Mouse (Mus musculus) limb, embryonic 14.5 days (tissue): Measurements from ENCODE around the gene Cideb. TPM values are rescaled to one million over a fixed set of nuclear protein-coding genes. Genes with fewer than 3 reads are reported as not detected.
A peak's percentile ranks its signal among the peaks of the same experiment; 100 is the strongest.

Experiments
- ATAC-seq: fragments of 200-750 bp; cut with Nextera tagmentation; 2 replicates; pipeline ENCODE4 v1.8.0; 2017; ENCODE audit warnings: low read depth, moderate number of reproducible peaks, moderate TSS enrichment; ENCODE audit not compliant: low FRiP score
- DNase-seq: peaks from one replicate; pipeline ENCODE4 v3.0.0-alpha.2; 2015; ENCODE audit warnings: low spot score
- H3K27ac ChIP-seq: fragments of 300-500 bp; sonication (generic); replicated peaks from 2 replicates; pipeline ENCODE4 v1.5.1; 2014; ENCODE audit warnings: low read depth, mild to moderate bottlenecking, low read length, moderate library complexity, mixed read lengths
- H3K27me3 ChIP-seq: fragments of 300-500 bp; sonication (generic); 2 replicates; pipeline ENCODE4 v1.6.1; 2014; ENCODE audit warnings: low read length, mixed read lengths; ENCODE audit not compliant: control insufficient read depth, insufficient read depth
- H3K36me3 ChIP-seq: fragments of 300-500 bp; sonication (generic); 2 replicates; pipeline ENCODE4 v1.6.1; 2014; ENCODE audit warnings: mild to moderate bottlenecking, low read length, moderate library complexity, mixed read lengths; ENCODE audit not compliant: control insufficient read depth, insufficient read depth
- H3K4me1 ChIP-seq: fragments of 300-500 bp; sonication (generic); 2 replicates; pipeline ENCODE4 v1.6.1; 2014; ENCODE audit warnings: antibody characterized with exemption, low read length, mixed read lengths; ENCODE audit not compliant: control insufficient read depth, insufficient read depth
- H3K4me2 ChIP-seq: fragments of 300-500 bp; sonication (generic); replicated peaks from 2 replicates; pipeline ENCODE4 v1.6.1; 2014; ENCODE audit warnings: low read depth, mild to moderate bottlenecking, low read length, moderate library complexity; ENCODE audit not compliant: severe bottlenecking
- H3K4me3 ChIP-seq: fragments of 300-500 bp; sonication (generic); replicated peaks from 2 replicates; pipeline ENCODE4 v1.5.1; 2014; ENCODE audit warnings: low read length
- H3K9ac ChIP-seq: fragments of 300-500 bp; sonication (generic); 2 replicates; pipeline ENCODE4 v1.6.1; 2014; ENCODE audit warnings: mild to moderate bottlenecking, low read depth, low read length, moderate library complexity; ENCODE audit not compliant: severe bottlenecking
- H3K9me3 ChIP-seq: fragments of 300-500 bp; sonication (generic); 2 replicates; pipeline ENCODE4 v1.6.1; 2016; ENCODE audit warnings: low read length; ENCODE audit not compliant: control insufficient read depth
- POLR2A ChIP-seq: fragments of 200-500 bp; IDR thresholded peaks from 2 replicates; pipeline ENCODE4 v1.8.0; 2012; ENCODE audit warnings: inconsistent platforms, mild to moderate bottlenecking, moderate library complexity, borderline replicate concordance; ENCODE audit not compliant: insufficient read depth, insufficient read length; ENCODE audit errors: extremely low read depth
- WGBS: fragments of 180-500 bp; shearing (Covaris S2); extraction: QIAGEN DNeasy Blood & Tissue Kit; methylation state at CpG from one replicate; pipeline ENCODE4 v1.1.7; 2014; 5-methylcytosine and 5-hydroxymethylcytosine counted together
- polyA plus RNA-seq, 2 experiments: library from polyadenylated mRNA; depleted of rRNA in 1 of 2; stranded (reverse) in 1 of 2; unstranded in 1 of 2; fragments of >200 nt; fragmentation: Nextera tagmentation in 1 of 2; extraction: Ambion mirVana in 1 of 2; gene quantifications; 2 replicates each; pipeline versions ENCODE4 v1.2.1 to v1.2.3; 2012 to 2014

Gene Cideb
- polyA plus RNA-seq, 2 experiments: 0.41 to 2.1 TPM

DNA sequence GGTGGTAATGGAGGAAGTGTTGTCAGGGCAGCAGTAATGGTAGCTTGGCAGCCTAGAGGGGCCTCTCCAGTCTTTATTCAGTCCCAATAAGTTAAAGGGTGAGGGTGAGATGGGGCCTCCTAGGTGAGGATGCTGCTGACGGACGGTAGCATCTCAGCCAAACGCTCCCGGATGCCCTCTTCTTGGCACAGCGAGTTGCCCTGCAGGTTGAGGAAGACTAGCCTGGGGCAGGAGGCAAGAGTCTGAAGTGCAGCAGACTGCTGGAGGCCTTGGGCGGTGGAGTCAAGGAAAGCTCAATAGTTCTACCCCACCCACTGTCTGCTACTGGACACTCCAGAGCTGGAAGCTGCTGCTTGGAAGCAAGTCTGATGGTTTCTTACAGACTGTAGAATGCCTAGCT is 42.0 kb downstream of the Cideb start:
- Histone ChIP-seq H3K9ac (no peak overlapping the region), H3K4me2 (no peak overlapping the region), H3K4me3 (no peak overlapping the region), H3K27me3 (peaks cover 6% of the 10 kb centered on the region), H3K9me3 (no peaks in the 10 kb centered on the region), H3K4me1 (peaks cover 6% of the 10 kb centered on the region; the same call in 1 of the 2 replicates), H3K36me3 (peaks cover 30% of the 10 kb centered on the region), H3K27ac (no peak overlapping the region)
- DNase-seq (no peak), ATAC-seq (no peak)
- 96% methylated on average over 6 of the region's 6 CpGs for whole genome bisulfite sequencing
- no peak for TF ChIP-seq POLR2A

DNA sequence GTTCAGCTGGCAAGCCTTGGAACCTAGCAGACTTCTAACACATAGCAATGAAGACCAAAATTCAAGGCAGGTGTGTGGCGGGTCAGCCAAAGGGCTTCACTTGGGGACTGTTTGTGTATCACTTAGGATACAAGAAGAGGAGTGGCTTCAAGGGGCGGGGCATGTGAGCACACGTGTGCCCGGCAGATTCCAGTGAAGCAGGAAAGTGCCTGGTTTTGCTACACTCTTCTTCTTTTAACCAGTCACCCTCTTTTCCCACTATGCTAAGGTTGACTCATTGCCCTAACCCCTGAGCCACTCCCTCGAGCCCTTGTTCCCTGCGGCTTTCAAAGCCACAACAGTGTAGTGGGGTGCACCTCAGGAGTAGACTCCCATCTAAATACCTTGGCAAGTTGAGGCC is 43.4 kb downstream of the Cideb start:
- no peak overlapping the region for H3K27ac ChIP-seq
- no peak for TF ChIP-seq POLR2A
- H3K9me3 ChIP-seq: no peaks in the 10 kb centered on the region
- H3K9ac ChIP-seq: no peak overlapping the region
- H3K27me3 ChIP-seq: peaks cover 6% of the 10 kb centered on the region
- no peak overlapping the region for H3K4me3 ChIP-seq
- H3K36me3 ChIP-seq: peaks cover 30% of the 10 kb centered on the region
- DNase-seq (peak; percentile 34), ATAC-seq (peak; percentile 19; the same call in 1 of the 2 replicates)
- peaks cover 6% of the 10 kb centered on the region; the same call in 1 of the 2 replicates for H3K4me1 ChIP-seq
- 23% methylated on average over 6 of the region's 6 CpGs for WGBS
- H3K4me2 ChIP-seq: no peak overlapping the region

DNA sequence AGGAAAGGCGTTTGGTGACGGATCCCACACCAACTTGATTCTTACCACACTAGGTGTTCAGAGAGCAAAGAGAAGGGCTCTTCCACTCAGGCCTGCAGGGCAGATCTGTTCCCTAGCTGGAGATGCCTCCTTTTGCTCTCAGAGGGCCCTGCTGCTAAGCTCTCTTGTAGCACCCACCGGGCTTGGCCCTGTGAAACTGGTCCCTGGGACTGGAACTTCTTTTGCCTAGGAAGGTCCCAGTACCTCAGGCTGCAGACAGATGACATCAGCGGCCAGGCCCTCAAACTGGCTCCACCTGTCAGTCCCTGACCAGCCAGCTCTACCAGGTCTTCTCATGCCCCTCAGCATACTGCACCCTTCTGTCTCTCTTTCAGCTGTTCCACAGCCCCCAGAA is 44.5 kb downstream of the Cideb start, which contains the start of gene Tgm1:
TSS of gene Tgm1 (minus strand) at position 198 of the 394 bp plus-strand sequence.
- no peak for TF ChIP-seq POLR2A
- Histone ChIP-seq H3K4me2 (peak within 1 kb of the TSS; percentile 36), H3K9me3 (no peaks in the 10 kb centered on the region), H3K4me3 (peak within 1 kb of the TSS; percentile 17), H3K36me3 (peaks cover 25% of the 10 kb centered on the region), H3K9ac (peak within 1 kb of the TSS; percentile 31; the same call in 1 of the 2 replicates), H3K4me1 (peaks cover 6% of the 10 kb centered on the region; the same call in 1 of the 2 replicates), H3K27ac (no peak within 1 kb of the TSS), H3K27me3 (peaks cover 6% of the 10 kb centered on the region)
- ATAC-seq: no peak
- 18% methylated on average over 4 of the region's 4 CpGs for WGBS
- DNase-seq: no peak

DNA sequence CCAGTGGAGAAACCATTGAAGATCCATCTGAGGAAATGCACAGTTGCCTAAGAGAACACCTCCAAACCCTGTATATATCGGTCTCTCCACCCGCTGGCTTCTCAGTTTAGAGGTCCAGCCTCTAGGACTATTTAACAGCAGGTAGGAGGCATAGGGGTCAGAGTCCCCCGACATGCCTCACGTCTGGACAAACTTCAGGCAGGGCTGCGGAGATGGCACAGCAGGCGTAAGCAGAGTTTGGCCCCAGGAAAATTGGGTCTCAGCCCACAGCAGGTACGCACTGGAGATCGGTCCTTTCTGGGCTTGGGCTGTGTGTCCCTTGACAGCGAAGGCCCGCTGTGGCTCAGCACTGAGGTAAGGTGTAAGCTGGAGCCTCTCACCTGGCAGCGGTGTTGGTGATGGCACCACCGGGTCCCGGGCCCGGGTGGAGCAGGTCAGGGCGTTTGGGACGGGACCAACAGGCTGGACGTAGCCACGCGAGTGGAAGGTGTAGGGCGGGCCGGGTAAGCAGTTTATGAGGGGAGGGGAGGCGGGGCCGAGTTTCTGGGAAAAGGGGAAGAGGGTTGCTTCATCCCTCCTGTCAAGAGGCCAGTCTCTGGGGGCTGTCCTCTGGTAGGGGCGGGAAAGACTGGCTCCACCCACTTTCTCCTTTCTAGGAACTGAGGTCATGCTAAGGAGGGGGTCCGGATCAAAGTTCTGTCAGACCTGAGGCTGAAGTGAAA is 45.1 kb downstream of the Cideb start:
- ATAC-seq: peak; percentile 45; the same call in 1 of the 2 replicates
- H3K27ac ChIP-seq: no peak overlapping the region
- peak overlapping the region; percentile 31; the same call in 1 of the 2 replicates for H3K9ac ChIP-seq

DNA sequence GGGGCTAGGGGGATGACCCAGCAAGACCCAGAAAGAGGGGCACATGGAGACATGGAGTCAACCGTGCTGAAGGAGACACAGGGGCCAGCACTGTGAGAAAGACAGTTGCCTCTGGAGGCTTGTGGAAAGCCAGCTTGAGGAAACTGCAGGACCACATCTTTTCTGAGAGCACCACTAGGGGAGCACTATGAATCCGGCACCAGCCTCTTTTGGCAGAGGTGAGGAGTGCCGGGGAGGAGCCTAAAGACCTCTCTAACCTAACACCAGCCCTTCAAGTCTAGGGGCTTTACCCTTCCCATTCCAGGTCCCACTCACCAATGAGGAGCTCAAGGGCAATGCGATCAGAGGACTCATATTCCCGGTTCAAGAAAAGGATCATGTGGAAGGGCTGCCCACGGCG is 46.5 kb downstream of the Cideb start:
- H3K4me1 ChIP-seq: peaks cover 6% of the 10 kb centered on the region; the same call in 1 of the 2 replicates
- no peak overlapping the region for H3K27ac ChIP-seq
- H3K9me3 ChIP-seq: no peaks in the 10 kb centered on the region
- TF ChIP-seq POLR2A: no peak
- no peak overlapping the region for H3K9ac ChIP-seq
- ATAC-seq (no peak), DNase-seq (no peak)
- H3K27me3 ChIP-seq: peaks cover 6% of the 10 kb centered on the region
- H3K4me2 ChIP-seq: no peak overlapping the region
- peaks cover 7% of the 10 kb centered on the region for H3K36me3 ChIP-seq
- no peak overlapping the region for H3K4me3 ChIP-seq
- 72% methylated on average over 7 of the region's 7 CpGs for WGBS

More for the DNA sequence above, 45.1 kb downstream of the Cideb start:
- 9% methylated on average over 25 of the region's 25 CpGs for WGBS
- Histone ChIP-seq H3K4me1 (peaks cover 6% of the 10 kb centered on the region; the same call in 1 of the 2 replicates), H3K4me2 (peak overlapping the region; percentile 36), H3K36me3 (peaks cover 19% of the 10 kb centered on the region), H3K27me3 (peaks cover 6% of the 10 kb centered on the region), H3K9me3 (no peaks in the 10 kb centered on the region), H3K4me3 (peak overlapping the region; percentile 17)
- peak; percentile 33 for DNase-seq
- TF ChIP-seq POLR2A: no peak
